Mouse (Mus musculus) bone marrow, adult 2 months (tissue): ENCODE results near the gene Sema6c.

ENCODE experiments used
- CTCF ChIP-seq: fragments of 200-500 bp; IDR thresholded peaks from 2 replicates; pipeline ENCODE4 v1.5.1; 2011; ENCODE audit warnings: low read length, control low read depth; ENCODE audit not compliant: control insufficient read depth, insufficient read depth
- POLR2A ChIP-seq: fragments of 200-500 bp; IDR thresholded peaks from 2 replicates; pipeline ENCODE4 v1.6.1; 2011; ENCODE audit warnings: low read depth, mild to moderate bottlenecking, control low read depth, low read length, borderline replicate concordance; ENCODE audit not compliant: control insufficient read depth

- TF ChIP-seq CTCF (peak; percentile 91), POLR2A (peak; percentile 93)
Measured at GRCm38 (mm10) chr3:95217255-95218134, 57.2 kb downstream of the Sema6c start, which contains the start of gene Gabpb2.
